Mouse (Mus musculus): ENCODE measurements around the gene Ap1m1.

The Ap1m1 gene

DNA sequence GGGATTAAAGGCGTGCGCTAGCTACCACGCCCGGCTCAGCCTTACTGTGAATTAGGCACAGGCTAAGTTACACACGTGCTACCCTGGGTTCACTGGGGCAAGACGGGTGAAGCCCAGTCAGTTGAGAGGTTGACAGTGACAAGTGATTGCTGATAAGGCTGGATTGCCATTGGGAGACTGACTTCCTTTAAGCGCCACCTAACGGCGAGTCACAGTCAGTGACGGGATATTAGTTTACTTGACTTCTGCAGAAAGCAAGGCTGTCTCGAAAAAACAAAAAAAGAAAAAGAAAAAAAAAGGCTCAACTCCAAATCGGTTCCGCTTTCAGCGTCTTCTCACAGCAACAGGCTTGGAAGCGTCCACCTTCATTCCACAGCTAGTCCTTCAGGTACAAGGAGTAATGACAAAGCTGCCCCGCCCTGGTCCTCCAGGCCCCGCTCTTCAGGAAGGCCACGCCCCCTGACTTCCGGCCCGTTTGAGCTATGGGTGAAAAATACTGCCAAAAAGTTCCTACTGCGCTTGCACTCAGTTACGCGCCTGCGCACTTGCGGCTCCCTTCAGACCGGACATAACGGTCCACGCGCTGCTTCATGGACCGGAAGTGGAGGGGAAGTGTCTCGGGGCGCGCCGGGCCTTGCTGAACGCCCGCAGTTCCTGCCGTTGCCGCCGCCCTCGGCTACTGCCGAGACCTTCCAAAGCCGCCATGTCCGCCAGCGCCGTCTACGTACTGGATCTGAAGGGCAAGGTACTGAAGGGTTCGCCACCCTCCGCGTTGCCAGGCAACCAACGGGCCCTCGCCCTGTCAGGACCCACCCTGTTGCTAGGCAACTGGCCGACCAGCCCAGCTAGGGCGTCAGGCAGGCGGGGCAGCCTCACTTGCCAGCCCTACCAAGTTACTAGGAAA, at the start of gene Ap1m1:
TSS of gene Ap1m1 (plus strand) at position 520 of the 904 bp plus-strand sequence.
- peak; percentile 97 to 98 for DNase-seq (ENCODE audit: low spot score in 2 of 2)

DNA sequence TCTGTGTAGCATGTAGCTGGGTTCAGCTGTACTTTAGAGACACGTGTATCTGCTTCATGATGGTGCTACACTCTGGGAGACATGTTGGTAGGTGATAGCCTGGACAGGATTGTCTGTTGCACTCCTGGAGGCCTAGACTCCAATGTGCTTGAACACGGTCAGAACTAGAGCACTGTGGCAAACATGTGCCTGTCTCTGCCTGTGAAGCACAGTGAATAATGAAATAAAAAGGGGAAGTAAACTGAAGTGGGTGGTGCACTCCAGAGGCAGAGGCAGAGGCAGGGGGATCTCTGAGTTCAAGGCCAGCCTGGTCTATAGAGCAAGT, 49.6 kb upstream of the Ap1m1 start:
- DNase-seq (ENCODE audit: low spot score in 2 of 2): peak in 1 of 2 experiments; percentile 22

DNA sequence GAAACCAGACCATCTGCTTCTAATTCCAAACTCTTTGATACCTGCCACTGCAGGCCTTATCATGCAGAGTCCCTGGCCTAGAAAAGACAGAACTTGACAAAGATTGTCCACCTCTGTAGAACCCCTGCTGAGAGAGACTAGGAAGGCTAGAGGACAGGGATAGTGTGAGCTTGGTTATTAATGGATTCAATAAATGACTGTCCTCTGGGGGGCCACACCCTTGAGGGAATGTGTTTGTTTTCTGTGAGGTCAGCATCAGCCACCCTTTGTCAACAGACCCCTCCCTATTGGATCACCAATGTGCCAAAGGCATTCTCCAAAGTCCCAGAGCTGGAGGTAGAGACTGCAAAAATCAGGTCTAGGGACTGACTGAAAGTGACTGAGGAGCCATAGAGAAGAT, 47.8 kb upstream of the Ap1m1 start:
- DNase-seq (ENCODE audit: low spot score in 2 of 2): no peak

DNA sequence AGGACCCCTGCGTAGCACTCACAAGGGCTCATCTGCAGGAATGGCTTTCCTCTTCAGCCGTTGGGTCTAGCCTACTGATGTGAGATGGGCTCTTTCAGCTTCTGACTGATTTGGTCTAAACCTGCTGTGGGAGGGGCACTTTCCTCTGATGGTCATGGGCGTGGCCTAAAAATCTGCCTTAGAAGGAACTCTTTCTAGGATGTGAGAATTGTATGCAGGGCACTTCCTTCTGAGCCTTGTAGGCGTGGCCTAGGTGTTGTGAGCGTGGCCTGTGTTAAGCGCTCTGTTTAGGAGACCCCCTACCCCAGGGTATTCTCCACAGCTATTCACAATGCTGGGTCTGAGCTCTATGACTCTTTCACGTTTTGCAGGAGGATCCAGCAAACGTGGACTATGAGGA, 41.8 kb upstream of the Ap1m1 start:
- DNase-seq (ENCODE audit: low spot score in 2 of 2): no peak

DNA sequence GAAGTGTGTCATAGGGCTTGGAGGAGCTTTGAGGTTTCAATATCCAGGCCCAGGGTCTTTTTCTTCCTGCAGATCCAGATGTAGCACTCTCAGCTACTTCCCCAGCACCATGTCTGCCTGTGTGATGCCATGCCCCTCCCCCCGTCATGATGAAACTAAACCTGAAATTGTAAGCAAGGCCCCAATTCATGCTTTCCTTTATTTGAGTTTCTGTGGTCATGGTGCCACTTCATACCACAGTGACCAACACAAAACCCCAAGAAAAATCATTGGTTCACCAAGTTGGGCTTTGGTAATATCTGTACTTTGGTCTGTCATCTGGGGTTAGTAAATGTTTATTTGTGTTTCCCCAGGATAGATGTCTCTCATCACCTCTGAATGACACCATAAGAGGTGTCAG, 31.2 kb upstream of the Ap1m1 start:
- peak; percentile 34 to 67 for DNase-seq (ENCODE audit: low spot score in 2 of 2)

DNA sequence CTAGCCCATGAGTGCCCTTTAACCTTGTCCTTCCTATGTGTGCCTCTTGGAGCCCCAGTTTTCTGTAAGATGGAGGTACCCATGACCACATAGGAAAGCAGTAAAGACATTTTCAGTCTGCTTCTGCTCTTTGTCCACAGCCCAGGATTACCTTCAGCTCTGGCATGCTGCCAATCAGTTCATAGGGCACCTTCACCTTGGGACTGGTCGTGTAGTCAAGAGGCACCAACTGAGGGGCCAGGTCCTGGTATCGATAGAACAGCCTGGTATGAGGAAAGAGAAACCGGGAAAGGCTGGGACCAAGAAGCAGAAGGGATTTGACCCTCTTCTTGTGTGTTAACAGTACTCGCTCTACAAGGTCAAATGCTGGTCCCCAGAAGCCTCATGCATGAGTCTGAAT, 29.6 kb upstream of the Ap1m1 start:
- no peak for DNase-seq (ENCODE audit: low spot score in 2 of 2)

DNA sequence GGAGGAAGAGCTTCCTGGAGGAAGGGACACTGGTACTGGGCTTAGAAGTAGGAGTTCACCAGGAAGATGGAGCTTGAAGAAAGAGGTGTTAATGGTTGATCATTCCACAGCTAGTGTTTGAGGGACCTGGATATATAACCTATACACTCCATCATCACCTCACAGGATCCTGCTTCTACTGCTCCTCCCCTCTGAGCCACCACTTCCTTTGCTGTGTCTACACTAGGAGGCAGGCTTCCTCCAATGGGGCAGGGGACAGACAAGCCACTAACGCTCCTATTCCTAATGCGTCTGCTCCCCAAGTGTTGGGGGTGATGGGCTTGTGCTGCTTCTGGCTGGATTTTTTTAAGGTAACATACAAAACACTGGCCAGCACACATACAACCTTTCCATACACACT, 29.1 kb upstream of the Ap1m1 start:
- DNase-seq (ENCODE audit: low spot score in 2 of 2): no peak

DNA sequence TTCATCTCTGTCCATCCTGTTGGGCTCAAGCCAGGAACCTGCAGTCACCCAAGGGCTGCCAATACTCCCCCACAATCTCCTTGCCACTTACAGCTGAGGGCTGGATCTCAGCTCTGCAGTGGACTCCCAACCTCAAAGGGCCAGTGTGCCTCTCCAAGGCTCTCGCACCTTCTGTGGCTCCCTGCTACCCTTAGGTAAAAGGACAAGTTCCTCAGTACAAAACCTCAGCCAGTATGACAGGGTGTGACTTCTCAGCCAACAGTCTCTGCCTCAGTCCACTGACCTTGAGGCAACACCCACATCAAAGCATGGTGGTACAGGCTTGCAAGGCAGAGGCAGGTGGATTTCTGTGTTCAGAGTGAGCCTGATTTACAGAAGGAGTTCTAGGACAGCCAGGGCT, 28.0 kb upstream of the Ap1m1 start:
- DNase-seq (ENCODE audit: low spot score in 2 of 2): peak; percentile 63 to 78

DNA sequence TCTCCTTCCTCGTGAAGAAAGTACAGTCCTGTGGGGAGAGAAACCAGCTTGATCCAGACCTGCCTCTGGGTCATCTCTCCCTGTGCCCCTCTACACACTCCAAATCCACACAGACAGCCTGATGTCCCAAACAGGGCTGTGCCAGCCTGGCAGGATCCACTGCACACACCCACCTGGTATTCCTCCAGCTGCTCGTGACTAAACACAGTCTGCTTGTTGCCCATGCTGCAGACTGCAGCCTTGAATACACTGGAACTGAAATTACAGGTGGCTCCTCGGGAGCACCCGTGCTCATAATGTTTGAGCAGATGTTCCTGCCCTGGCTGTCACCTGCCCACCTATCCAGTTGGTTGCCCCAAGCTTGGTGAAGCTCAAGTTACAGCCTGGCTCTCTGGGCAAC, 27.1 kb upstream of the Ap1m1 start, which contains the start of gene Cib3:
TSS of gene Cib3 (minus strand) at position 87 of the 400 bp plus-strand sequence.
- DNase-seq (ENCODE audit: low spot score in 2 of 2): no peak

DNA sequence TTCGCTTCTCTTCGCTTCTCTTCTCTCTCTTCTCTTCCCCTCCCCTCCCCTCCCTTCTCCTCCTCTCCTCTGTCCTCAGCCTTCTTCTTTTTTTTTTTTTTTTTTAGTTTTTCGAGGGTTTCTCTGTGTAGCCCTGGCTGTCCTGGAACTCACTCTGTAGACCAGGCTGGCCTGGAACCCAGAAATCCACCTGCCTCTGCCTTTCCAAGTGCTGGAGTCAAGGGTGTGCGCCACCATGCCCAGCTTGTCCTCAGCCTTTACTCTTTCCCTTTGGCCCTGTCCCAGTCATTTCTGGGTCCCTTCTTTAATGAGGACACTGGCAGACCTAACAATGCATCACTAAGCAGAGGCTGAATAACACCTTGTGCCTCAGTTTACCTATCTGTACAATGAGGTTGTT, 26.3 kb upstream of the Ap1m1 start, which contains the start of gene Gm11034:
TSS of gene Gm11034 (minus strand) at position 101 of the 400 bp plus-strand sequence.
- no peak for DNase-seq (ENCODE audit: low spot score in 2 of 2)

DNA sequence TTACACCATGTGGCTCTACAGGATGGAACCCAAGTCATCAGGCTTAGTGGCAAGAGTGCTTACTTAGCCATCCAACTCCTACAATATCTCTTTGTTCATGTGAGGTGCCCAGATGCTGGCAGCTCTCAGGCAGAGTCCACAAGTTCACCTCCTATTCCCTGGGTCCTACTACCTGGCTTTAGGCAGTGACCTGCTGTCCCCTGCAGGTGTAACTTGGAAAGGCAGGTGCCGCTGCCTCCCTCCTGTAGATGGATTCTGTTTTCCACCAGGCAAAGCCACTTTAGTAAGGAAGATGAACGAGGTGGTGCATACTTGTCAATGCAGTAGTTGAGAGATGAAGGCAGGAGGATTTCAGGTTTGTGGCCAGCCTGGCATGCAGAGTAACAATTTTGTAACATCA, 24.8 kb upstream of the Ap1m1 start:
- DNase-seq (ENCODE audit: low spot score in 2 of 2): peak in 1 of 2 experiments; percentile 45

DNA sequence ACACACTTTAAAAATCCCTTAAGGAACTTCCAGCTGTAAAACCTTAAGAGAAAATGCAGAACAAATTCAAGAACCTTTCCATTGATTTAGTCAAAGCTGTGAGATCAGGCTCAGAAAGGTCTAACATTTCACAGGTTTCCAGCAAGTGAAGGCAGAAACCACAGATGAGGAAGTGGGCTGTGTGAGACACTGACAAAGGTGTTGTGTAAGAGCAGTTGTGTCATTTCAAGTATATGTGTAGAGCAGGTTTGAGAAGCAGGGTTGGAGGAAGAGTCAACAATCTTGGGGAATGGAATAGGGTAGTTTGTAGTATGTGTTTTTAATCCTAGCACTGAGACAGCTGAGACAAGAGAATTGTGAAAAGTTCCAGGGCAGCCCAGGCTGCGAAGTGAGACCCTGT, 23.9 kb upstream of the Ap1m1 start:
- peak; percentile 58 to 59 for DNase-seq (ENCODE audit: low spot score in 2 of 2)

DNA sequence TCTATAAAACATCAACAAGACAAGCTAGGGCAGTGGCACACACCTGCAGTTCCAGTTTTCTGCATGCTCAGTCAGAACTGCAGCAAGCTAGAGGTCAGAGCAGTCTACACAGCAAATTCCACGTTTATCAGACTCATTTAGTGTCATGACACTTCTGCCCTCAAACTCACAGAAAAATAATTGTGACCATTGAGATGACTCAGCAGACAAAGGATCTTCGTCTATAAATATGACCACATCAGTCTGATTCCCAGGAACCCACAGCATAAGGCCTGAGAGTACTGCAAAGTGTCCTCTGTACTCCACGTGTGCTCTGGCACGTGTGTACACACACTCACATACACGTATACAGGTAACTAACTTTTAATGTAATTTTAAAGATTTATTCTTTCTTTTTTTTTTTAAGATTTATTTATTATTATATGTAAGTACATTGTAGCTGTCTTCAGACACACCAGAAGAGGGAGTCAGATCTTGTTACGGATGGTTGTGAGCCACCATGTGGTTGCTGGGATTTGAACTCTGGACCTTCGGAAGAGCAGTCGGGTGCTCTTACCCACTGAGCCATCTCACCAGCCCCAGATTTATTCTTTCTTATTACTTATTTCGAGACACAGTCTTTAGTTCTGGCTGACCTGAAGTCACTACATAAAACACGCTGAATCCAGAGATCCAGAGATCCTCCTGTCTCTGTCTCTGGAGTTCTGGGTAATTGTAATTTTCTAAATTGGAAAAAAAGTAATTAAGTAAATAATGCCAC, 20.9 kb upstream of the Ap1m1 start:
- no peak for DNase-seq (ENCODE audit: low spot score in 2 of 2)

DNA sequence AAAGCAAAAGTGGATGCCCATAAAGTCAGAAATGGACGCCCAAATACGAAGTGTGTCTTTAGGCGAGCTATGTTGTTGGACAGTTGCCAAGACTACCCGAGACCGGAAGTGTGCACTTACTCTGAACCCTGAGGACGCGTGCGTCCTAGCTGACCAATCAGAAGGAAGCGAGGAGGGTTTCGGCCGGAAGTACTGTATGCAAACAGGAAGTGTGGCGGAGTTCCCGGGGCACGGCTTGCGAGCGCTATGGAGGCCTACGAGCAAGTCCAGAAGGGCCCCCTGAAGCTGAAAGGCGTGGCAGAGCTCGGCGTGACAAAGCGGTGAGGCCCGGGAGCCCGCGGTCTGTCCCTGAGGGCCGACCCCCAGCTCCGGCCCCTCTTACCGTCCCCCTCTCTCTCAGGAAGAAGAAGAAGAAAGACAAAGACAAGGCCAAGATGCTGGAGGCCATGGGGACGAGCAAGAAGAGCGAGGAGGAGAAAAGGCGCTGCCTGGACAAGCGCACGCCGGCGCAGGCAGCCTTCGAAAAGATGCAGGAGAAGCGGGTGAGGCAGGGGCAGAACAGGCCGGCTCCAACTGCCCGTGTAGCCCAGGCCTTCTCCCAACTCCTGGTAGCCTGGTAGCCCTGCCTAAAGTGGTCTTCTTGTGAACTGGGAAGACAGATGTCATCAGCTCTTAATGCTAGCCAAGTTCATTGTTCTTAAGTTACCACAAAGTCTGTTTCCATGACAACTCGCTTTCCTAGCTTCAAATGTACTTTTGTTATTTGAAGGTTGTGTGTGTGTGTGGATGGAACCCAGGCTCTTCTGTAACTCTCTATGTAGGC, 20.1 kb upstream of the Ap1m1 start, which contains the start of gene Fam32a:
TSS of gene Fam32a (plus strand) at position 190 of the 823 bp plus-strand sequence.
- peak; percentile 92 for DNase-seq (ENCODE audit: low spot score in 2 of 2)

DNA sequence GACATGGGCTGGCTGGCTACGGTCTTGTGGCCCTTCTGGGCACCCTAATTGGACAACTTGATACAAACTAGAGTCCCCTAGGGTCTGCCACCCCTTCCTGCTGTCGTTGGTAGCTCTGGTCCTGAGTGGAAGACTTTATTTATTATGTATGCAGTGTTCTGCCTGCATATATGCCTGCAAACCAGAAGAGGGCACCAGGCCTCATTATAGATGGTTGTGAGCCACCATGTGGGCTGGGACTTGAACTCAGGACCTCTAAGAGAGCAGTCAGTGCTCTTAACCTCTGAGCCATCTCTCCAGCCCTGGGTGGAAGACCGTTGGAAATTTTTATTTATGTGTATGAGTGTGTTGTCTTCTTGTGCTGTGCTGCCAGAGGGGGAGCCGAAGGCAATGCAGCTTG, 19.1 kb upstream of the Ap1m1 start:
- DNase-seq (ENCODE audit: low spot score in 2 of 2): no peak

DNA sequence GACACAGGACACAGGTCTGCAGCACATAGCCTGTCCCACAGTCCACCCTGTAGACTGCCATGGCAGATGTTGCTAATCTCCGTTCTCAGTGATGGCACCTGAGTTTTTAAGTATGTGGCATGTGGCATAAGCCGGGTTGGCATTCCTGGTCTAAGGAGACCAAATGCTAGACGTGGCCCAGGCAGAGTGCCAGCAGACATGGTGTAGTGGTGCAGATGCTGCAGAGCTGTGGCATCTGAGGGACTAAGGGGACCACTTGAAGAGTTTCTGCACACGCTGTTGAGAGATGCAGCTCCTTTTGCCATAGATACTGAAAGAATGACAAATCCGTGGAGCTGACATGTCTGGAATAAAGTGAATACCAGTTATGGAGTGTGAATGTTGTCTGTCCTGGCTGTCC, 17.2 kb upstream of the Ap1m1 start:
- DNase-seq (ENCODE audit: low spot score in 2 of 2): no peak

DNA sequence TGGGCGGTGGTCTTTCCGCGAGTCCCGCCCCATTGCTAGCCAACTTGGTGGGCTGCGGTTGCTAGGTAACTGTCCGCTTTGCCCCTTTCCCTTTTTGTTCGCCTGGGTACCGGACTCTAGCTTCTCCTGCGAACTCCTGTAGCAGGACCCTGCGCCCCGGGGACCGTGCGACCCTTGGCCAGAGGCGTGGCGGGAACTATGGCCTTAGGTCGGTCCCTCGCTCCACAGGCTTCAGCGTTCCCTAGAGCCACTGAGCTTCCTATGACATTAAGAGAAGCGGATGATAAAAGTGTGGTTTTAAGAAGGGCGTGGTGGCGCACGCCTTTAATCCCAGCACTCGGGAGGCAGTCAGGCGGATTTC, 565 bp downstream of the Ap1m1 start:
- DNase-seq (ENCODE audit: low spot score in 2 of 2): no peak

DNA sequence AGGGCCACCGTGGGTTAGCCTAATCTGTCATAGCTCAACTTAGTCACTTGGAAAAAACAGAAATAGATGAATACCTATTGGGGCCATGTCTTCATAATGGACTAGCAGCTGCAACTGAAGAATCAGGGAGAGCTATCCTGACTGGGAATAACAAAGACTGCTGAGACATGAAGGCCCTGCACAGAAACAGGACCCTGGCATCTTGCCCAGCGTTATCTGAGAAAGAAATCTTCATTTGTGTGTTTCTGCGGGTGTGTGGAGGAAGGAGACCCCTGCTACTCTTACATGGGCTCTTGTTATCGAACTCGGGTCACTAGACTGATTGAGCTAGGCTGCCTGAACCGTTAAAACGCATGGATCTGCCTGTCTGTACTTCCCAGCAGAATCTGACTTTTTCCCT, 1.1 kb downstream of the Ap1m1 start:
- DNase-seq (ENCODE audit: low spot score in 2 of 2): no peak

DNA sequence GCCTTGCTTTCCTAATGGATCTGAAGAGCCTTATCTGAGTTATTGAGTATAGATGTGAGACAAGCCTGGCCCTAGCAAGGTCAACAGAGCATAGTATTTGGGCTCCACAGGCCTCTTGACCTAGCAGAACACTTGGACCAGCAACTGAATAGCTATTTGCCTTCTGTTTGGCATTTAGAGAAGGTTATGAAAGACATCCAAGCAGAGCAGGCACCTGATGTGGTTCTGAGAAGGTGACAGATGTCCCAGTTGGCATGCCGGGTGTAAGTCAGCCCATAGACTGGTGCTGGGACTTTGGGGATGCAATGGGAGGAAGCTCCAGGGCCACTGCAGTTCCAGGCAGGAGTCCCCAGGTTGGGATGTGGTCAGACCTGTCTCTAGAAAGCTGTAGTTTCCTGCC, 2.4 kb downstream of the Ap1m1 start:
- DNase-seq (ENCODE audit: low spot score in 2 of 2): no peak

DNA sequence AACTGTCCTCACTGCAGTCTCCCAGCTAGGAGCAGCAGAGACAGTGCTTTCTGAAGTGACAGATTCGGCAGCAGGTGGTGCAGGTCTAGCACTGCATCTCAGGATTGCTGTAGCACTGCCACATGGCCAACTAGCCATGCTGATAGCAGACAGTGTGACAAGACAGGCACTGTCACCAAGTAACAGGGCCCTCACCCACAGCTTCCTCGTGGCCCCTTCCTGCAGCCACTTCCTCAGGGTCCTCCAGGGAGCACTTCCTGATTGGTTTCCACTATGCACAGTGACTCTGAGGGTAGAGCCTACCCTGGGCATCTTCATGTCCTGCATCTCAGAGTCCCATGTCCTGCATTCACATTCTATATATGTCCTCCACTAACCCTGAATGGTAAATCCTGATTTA, 4.8 kb downstream of the Ap1m1 start:
- DNase-seq (ENCODE audit: low spot score in 2 of 2): no peak

DNA sequence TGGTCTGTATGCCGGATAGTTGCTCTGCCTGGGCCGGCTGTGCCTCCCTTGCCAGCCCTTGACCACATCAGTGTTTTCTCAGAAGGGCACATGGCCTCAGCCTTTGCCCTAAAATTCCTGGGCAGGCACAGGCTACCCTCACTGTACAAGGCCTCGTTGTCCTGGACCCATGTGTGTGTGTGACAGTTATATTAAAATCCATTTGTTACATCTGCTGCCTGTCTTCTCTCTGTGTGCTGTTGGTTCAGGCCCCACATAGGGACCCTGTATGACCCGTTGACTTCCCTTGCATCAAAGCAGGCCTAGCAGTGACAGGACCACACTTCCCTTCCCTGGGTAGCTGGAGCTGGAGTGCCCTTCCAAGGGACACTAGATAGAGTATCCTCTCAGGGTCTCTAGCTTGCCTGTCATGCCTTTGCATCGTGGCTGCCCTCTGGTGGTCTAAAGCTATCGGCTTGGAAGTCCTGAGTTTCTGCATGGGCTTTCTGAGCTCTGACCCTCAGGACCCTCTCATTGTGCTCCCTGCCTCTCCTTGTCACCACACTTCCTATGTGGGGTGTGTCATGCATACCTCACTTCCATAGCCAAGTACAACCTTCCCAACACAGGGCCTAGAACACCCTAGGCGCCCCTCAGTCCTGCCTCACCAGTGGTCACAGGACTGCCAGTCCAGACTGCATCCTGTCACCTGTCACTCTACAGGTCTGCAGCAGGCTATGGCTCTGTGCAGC, 17.5 kb downstream of the Ap1m1 start:
- peak in 1 of 2 experiments; percentile 51 for DNase-seq (ENCODE audit: low spot score in 2 of 2)

DNA sequence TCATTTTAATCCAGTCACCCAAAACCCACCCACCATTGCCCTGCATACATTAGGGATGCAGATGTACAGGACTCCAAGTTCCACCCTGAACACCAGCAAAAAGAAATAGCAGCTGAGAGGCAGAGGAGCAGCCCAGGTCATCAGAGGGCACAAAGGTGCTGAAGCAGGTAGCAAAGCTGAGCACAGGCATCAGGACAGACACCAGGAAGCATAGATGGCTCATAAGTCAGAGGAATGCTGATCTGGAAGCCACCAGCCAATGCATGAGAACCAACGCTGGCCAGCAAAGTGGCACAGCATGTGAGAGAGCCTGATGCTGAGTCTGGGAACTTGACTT, 18.1 kb downstream of the Ap1m1 start:
- no peak for DNase-seq (ENCODE audit: low spot score in 2 of 2)

All from natural killer cell, adult 2 months (primary cell).